Mouse (Mus musculus): ENCODE measurements around the gene Mamdc2. TPM values are rescaled to one million over a fixed set of nuclear protein-coding genes. Genes with fewer than 3 reads are reported as not detected.

Gene Mamdc2
- total RNA-seq, 2 experiments from 2014 or later: 0.89 to 1.1 TPM

- DNase-seq (ENCODE audit: extremely low spot score in 1 of 2, low spot score in 1 of 2): no peak
Observed at GRCm38 (mm10) chr19:23369275-23369674, 79.0 kb downstream of the Mamdc2 start.

DNA sequence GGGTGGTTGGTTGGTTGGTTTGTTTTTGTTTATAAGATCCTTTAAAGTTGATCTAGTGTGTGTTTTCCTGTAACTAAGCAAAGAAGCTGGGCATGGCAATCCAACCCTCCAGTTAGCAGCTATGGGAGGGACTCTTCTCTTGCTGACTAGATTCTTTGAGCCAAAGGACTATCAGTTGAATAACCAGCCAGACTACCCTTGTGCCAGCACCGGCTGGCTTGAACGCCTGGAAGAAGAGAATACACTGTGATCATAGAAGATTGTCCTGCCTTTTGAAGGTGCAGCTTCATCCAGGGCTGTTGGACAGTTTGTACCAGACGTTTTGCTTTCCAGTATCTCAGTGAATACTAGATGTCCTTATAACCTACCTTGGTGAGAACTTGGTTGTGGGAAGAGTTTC is 86.2 kb downstream of the Mamdc2 start:
- DNase-seq (ENCODE audit: extremely low spot score in 1 of 2, low spot score in 1 of 2): no peak

- peak; percentile 61 to 69 for DNase-seq (ENCODE audit: extremely low spot score in 1 of 2, low spot score in 1 of 2)
Observed at GRCm38 (mm10) chr19:23361124-23361523, 87.1 kb downstream of the Mamdc2 start.

GRCm38 (mm10) chr19:23360536-23360935 is 87.7 kb downstream of the Mamdc2 start:
- DNase-seq (ENCODE audit: extremely low spot score in 1 of 2, low spot score in 1 of 2): no peak

- no peak for DNase-seq (ENCODE audit: extremely low spot score in 1 of 2, low spot score in 1 of 2)
Observed at GRCm38 (mm10) chr19:23357253-23357652, 91.0 kb downstream of the Mamdc2 start.

GRCm38 (mm10) chr19:23354738-23355137 is 93.5 kb downstream of the Mamdc2 start:
- DNase-seq (ENCODE audit: extremely low spot score in 1 of 2, low spot score in 1 of 2): no peak

- DNase-seq (ENCODE audit: extremely low spot score in 1 of 2, low spot score in 1 of 2): no peak
Observed at GRCm38 (mm10) chr19:23353881-23354401, 94.3 kb downstream of the Mamdc2 start.

- no peak for DNase-seq (ENCODE audit: extremely low spot score in 1 of 2, low spot score in 1 of 2)
Observed at GRCm38 (mm10) chr19:23353161-23353560, 95.1 kb downstream of the Mamdc2 start.

DNA sequence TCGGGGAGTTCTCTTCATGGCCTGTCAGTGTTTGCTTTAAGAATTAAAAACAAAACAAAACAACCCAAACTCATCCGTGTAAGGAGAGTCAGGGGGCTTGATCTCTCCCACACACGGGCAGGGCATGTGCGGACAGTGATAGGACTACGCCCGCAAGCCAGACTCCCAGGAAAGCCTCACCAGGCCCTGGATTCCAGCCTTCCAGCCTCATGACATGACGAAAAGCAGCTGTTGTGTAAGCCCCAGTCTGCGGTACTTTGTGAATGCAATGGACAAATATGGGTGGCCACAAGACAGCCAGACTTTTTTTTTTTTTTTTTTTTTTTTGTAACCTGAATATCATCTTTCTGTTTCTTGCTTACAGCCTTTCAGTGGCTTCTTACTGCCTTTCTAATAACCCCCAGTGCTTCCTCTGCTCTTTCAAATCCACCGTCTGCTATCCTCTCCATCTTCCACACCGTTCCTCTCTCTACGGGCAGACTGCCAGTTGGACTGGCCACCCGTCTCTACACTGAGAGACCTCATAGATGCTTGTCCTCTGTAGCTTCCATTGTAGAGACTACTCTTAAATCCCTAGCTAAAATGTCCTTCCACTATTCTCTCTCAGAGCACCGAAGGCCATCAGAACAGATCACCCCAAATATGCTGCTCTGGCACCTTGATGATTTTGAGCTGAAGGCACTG is 96.3 kb downstream of the Mamdc2 start:
- no peak for DNase-seq (ENCODE audit: extremely low spot score in 1 of 2, low spot score in 1 of 2)

- no peak for DNase-seq (ENCODE audit: extremely low spot score in 1 of 2, low spot score in 1 of 2)
Observed at GRCm38 (mm10) chr19:23349930-23350329, 98.3 kb downstream of the Mamdc2 start.

- no peak for DNase-seq (ENCODE audit: extremely low spot score in 1 of 2, low spot score in 1 of 2)
Observed at GRCm38 (mm10) chr19:23342782-23343181, 105.5 kb downstream of the Mamdc2 start.

GRCm38 (mm10) chr19:23332883-23333282 is 115.4 kb downstream of the Mamdc2 start:
- DNase-seq (ENCODE audit: extremely low spot score in 1 of 2, low spot score in 1 of 2): no peak

GRCm38 (mm10) chr19:23330842-23331241 is 117.4 kb downstream of the Mamdc2 start:
- no peak for DNase-seq (ENCODE audit: extremely low spot score in 1 of 2, low spot score in 1 of 2)

GRCm38 (mm10) chr19:23329346-23329745 is 118.9 kb downstream of the Mamdc2 start:
- no peak for DNase-seq (ENCODE audit: extremely low spot score in 1 of 2, low spot score in 1 of 2)

GRCm38 (mm10) chr19:23327056-23327640 is 121.1 kb downstream of the Mamdc2 start:
- no peak for DNase-seq (ENCODE audit: extremely low spot score in 1 of 2, low spot score in 1 of 2)

- no peak for DNase-seq (ENCODE audit: extremely low spot score in 1 of 2, low spot score in 1 of 2)
Observed at GRCm38 (mm10) chr19:23323107-23323506, 125.1 kb downstream of the Mamdc2 start.

GRCm38 (mm10) chr19:23317989-23318358 is 130.3 kb downstream of the Mamdc2 start:
- no peak for DNase-seq (ENCODE audit: extremely low spot score in 1 of 2, low spot score in 1 of 2)

- DNase-seq (ENCODE audit: extremely low spot score in 1 of 2, low spot score in 1 of 2): no peak
Observed at GRCm38 (mm10) chr19:23317295-23317988, 130.8 kb downstream of the Mamdc2 start.

GRCm38 (mm10) chr19:23316851-23317250 is 131.4 kb downstream of the Mamdc2 start:
- DNase-seq (ENCODE audit: extremely low spot score in 1 of 2, low spot score in 1 of 2): no peak

DNA sequence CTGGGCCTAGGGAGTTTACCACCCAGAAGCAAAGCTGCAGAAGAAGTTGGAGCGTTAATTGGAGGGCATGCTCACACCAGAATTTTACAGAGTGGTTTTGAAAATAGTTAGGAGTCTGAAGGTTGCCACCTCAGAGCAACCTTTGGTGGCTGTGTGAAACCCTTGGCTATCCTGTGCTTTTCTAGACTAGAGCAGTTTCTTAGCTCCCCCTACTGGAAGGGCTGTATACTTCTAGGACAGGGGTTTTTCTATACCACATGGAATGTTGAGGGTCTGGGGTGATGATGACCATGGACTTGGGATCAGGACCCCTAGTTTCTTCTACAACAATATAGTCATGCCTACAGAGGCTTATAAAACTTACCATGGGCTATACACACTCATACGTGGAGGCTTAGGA is 138.3 kb downstream of the Mamdc2 start:
- DNase-seq (ENCODE audit: extremely low spot score in 1 of 2, low spot score in 1 of 2): no peak

DNA sequence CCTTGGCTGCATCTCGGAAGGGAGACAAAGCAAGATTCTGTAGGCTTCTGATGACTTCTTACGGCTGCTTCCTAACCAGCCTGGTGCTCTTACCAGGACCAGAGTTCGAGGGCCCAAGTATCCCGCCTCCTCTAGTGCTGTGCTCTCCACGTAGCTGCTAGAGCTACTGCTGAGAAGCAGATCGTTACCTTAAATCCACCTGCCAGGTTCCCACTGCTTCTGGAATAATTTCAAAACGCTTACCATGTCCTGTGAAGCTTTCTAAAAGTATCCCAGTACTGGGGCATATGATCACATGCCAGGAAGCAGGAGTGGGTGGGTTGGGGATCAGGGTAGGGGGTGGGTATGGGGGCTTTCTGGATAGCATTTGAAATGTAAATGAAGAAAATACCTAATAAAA is 141.6 kb downstream of the Mamdc2 start:
- no peak for DNase-seq (ENCODE audit: extremely low spot score in 1 of 2, low spot score in 1 of 2)

GRCm38 (mm10) chr19:23299987-23300386 is 148.3 kb downstream of the Mamdc2 start:
- no peak for DNase-seq (ENCODE audit: extremely low spot score in 1 of 2, low spot score in 1 of 2)

Measured in layer of hippocampus, postnatal 25 days (tissue).